Mouse (Mus musculus) G1E (cell line): Measurements from ENCODE around the gene Spsb3.

ENCODE experiments used
- CTCF ChIP-seq: IDR thresholded peaks from 2 replicates; pipeline ENCODE4 v1.5.1; 2012; ENCODE audit warnings: low read depth, low read length, inconsistent platforms, mixed read lengths
- GATA1 ChIP-seq: IDR thresholded peaks from 2 replicates; pipeline ENCODE4 v1.6.1; 2012; ENCODE audit warnings: borderline replicate concordance, low read length, inconsistent platforms, mixed read lengths
- GATA2 ChIP-seq: IDR thresholded peaks from 2 replicates; pipeline ENCODE4 v1.6.1; 2012; ENCODE audit warnings: low read depth, low read length, inconsistent platforms, borderline replicate concordance
- TAL1 ChIP-seq: conservative IDR thresholded peaks from 2 replicates; pipeline ENCODE4 v1.6.1; 2012; ENCODE audit warnings: low read depth, low read length, inconsistent platforms, mixed read lengths

DNA sequence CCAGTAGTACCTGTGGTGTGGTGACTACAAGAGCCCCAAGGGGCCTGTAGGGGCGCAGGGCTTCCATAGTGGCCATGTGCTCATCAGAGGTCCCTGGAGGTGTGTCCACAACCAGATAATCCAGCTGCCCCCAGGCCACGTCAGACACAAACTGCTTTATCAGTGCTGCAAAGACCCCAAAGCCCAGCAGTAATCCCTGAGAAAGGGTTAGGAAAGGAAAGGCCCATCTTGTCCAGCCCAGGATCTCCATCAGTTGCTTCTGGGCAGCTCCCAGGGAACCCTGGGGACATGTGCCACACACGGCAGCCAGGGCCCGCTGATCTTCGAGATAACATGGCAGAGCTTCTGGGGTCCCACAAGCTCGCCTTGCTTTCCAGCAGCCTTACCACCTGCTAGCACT lies 2.1 kb upstream of the Spsb3 start:
- TF ChIP-seq GATA1: no peak
- TF ChIP-seq TAL1: no peak
- no peak for TF ChIP-seq CTCF
- no peak for TF ChIP-seq GATA2
